ENCODE assay signal across 8 mouse cellular contexts in the genomic region with DNA sequence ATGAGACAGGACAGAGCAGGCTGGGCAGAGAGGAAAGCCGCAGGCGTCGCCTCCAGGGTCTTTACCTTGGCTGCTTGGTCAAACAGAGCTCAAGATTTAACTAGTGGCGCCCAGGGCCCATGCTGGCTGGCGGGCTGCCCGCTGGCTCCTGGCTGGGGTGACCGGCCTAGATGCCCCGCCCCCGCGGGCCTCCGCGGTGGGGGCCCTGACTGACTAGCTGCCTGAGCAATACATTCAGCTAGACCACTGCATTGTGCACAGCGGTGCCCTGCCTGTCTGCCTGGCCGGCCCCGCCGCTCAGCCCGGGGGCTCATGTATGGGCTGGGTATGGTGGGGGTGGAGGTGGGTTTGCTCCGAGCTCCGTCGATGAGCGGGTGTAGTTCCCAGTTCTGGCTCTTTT. TPM values are rescaled to one million over a fixed set of nuclear protein-coding genes. Genes with fewer than 3 reads are reported as not detected.
A peak's percentile ranks its signal among the peaks of the same experiment; 100 is the strongest.
DNase-seq lines count a peak whose midpoint lies in the region; ATAC-seq lines count a peak whose summit lies in the region.

No protein-coding gene starts in this region.

- no peak overlapping the region for H3K27ac ChIP-seq in neural tube, embryonic 13.5 days (replicated peaks)
- no peak overlapping the region for H3K27ac ChIP-seq in forebrain, embryonic 13.5 days
- H3K27ac ChIP-seq in stomach, embryonic 14.5 days (ENCODE audit: low read length): no peak overlapping the region

- peak overlapping the region; percentile 8; the same call in 1 of the 2 replicates for H3K9ac ChIP-seq in neural tube, embryonic 13.5 days
- no peak overlapping the region for H3K9ac ChIP-seq in forebrain, embryonic 13.5 days
- no peak overlapping the region for H3K9ac ChIP-seq in stomach, embryonic 14.5 days (replicated peaks; ENCODE audit: low read depth, low read length)

- H3K36me3 ChIP-seq in neural tube, embryonic 13.5 days: peaks cover 81% of the 10 kb centered on the region
- peaks cover 92% of the 10 kb centered on the region for H3K36me3 ChIP-seq in forebrain, embryonic 13.5 days (ENCODE audit: poor library complexity, severe bottlenecking)
- peaks cover 83% of the 10 kb centered on the region for H3K36me3 ChIP-seq in stomach, embryonic 14.5 days (ENCODE audit: control insufficient read depth, insufficient read depth, low read length)

- no peaks in the 10 kb centered on the region for H3K27me3 ChIP-seq in neural tube, embryonic 13.5 days
- no peaks in the 10 kb centered on the region for H3K27me3 ChIP-seq in forebrain, embryonic 13.5 days
- H3K27me3 ChIP-seq in stomach, embryonic 14.5 days (ENCODE audit: control insufficient read depth, insufficient read depth, low read length): no peaks in the 10 kb centered on the region

- DNase-seq in heart, postnatal 4 days: peak; percentile 44
- DNase-seq in heart, adult 18-20 months: no peak
- DNase-seq in neural tube, embryonic 10.5 days (ENCODE audit: extremely low spot score, low spot score): no peak
- DNase-seq in left cerebral cortex, adult 8-10 months (ENCODE audit: low spot score in 2 of 2): no peak

- no peak for ATAC-seq in neural tube, embryonic 13.5 days (ENCODE audit: low read depth)
- ATAC-seq in forebrain, embryonic 13.5 days: 0 out of 2 replicates have a peak, but pooled peaks have one; percentile 44
- ATAC-seq in stomach, embryonic 14.5 days (ENCODE audit: insufficient number of reproducible peaks, insufficient read depth, low FRiP score, low read depth): 0 out of 2 replicates have a peak, but pooled peaks have one; percentile 5
- no peak for ATAC-seq in activated CD4-positive, CD25-positive, alpha-beta regulatory T cell, adult 4 months

- H3K4me1 ChIP-seq in neural tube, embryonic 13.5 days (replicated peaks): peaks cover 41% of the 10 kb centered on the region
- H3K4me1 ChIP-seq in forebrain, embryonic 13.5 days: peaks cover 37% of the 10 kb centered on the region
- peaks cover 21% of the 10 kb centered on the region for H3K4me1 ChIP-seq in stomach, embryonic 14.5 days (ENCODE audit: control insufficient read depth, insufficient read depth, low read length)

- H3K4me3 ChIP-seq in neural tube, embryonic 13.5 days: no peak overlapping the region
- no peak overlapping the region for H3K4me3 ChIP-seq in forebrain, embryonic 13.5 days
- H3K4me3 ChIP-seq in stomach, embryonic 14.5 days (ENCODE audit: low read depth, low read length): no peak overlapping the region

- H3K4me2 ChIP-seq in neural tube, embryonic 13.5 days: no peak overlapping the region
- no peak overlapping the region for H3K4me2 ChIP-seq in forebrain, embryonic 13.5 days
- H3K4me2 ChIP-seq in stomach, embryonic 14.5 days (replicated peaks; ENCODE audit: low read depth, low read length): no peak overlapping the region

- H3K9me3 ChIP-seq in neural tube, embryonic 13.5 days: no peaks in the 10 kb centered on the region
- no peaks in the 10 kb centered on the region for H3K9me3 ChIP-seq in forebrain, embryonic 13.5 days (replicated peaks)
- no peaks in the 10 kb centered on the region for H3K9me3 ChIP-seq in stomach, embryonic 14.5 days (ENCODE audit: control insufficient read depth, low read depth, low read length)

- 78% methylated on average over 21 of the region's 21 CpGs for WGBS in neural tube, embryonic 13.5 days
- 61% methylated on average over 21 of the region's 21 CpGs for WGBS in forebrain, embryonic 13.5 days
- WGBS in stomach, embryonic 14.5 days: 71% methylated on average over 20 of the region's 21 CpGs

RNA-seq across cellular contexts. Expression of gene Srrt, which starts 6.2 kb away (rescaled TPM):
- total RNA-seq in heart, postnatal 4 days (2021): 100 to 1,000 TPM; 108 to 119 TPM
- 10 to 100 TPM; 44.4 to 55.6 TPM for total RNA-seq in heart, adult 18-20 months (2021)
- polyA plus RNA-seq in neural tube, embryonic 13.5 days (2015; fragmentation: Nextera tagmentation; extraction: Ambion mirVana): 102 and 115 TPM in 2 replicates
- polyA plus RNA-seq in forebrain, embryonic 13.5 days (2015; fragmentation: Nextera tagmentation; extraction: Ambion mirVana): 145 and 150 TPM in 2 replicates
- polyA plus RNA-seq in stomach, embryonic 14.5 days (2014; fragmentation: Nextera tagmentation; extraction: Ambion mirVana): 111 and 120 TPM in 2 replicates
- 100 to 1,000 TPM; 164 to 219 (median 188) TPM for total RNA-seq in left cerebral cortex, adult 8-10 months (2022)
- polyA plus RNA-seq in activated CD4-positive, CD25-positive, alpha-beta regulatory T cell, adult 4 months (2017; shearing (Covaris generic)): 10 to 100 TPM; 65.0 to 75.8 TPM

RNA-seq across cellular contexts. Expression of gene Ufsp1, which starts 6.8 kb away (rescaled TPM):
- 1 to 10 TPM; 7.5 to 8.0 TPM for total RNA-seq in heart, postnatal 4 days (2021)
- total RNA-seq in heart, adult 18-20 months (2021): 10 to 100 TPM in 1 of 2 experiments, 1 to 10 TPM in 1; 8.1 to 10.7 TPM
- polyA plus RNA-seq in neural tube, embryonic 13.5 days (2015; fragmentation: Nextera tagmentation; extraction: Ambion mirVana): 15.1 and 18.3 TPM in 2 replicates
- 7.1 and 7.2 TPM in 2 replicates for polyA plus RNA-seq in forebrain, embryonic 13.5 days (2015; fragmentation: Nextera tagmentation; extraction: Ambion mirVana)
- polyA plus RNA-seq in stomach, embryonic 14.5 days (2014; fragmentation: Nextera tagmentation; extraction: Ambion mirVana): 8.1 and 8.5 TPM in 2 replicates
- total RNA-seq in left cerebral cortex, adult 8-10 months (2022): 10 to 100 TPM; 14.0 to 16.8 (median 16.1) TPM
- 1 to 10 TPM in 1 of 2 experiments, not detected in 1; 1.7 TPM for polyA plus RNA-seq in activated CD4-positive, CD25-positive, alpha-beta regulatory T cell, adult 4 months (2017; shearing (Covaris generic))

RNA-seq across cellular contexts. Expression of gene Trip6, which starts 13.0 kb away (rescaled TPM):
- total RNA-seq in heart, postnatal 4 days (2021): 10 to 100 TPM; 32.5 to 36.0 TPM
- total RNA-seq in heart, adult 18-20 months (2021): 10 to 100 TPM; 12.0 to 13.3 TPM
- polyA plus RNA-seq in neural tube, embryonic 13.5 days (2015; fragmentation: Nextera tagmentation; extraction: Ambion mirVana): 17.7 and 23.8 TPM in 2 replicates
- 30.8 and 35.3 TPM in 2 replicates for polyA plus RNA-seq in forebrain, embryonic 13.5 days (2015; fragmentation: Nextera tagmentation; extraction: Ambion mirVana)
- polyA plus RNA-seq in stomach, embryonic 14.5 days (2014; fragmentation: Nextera tagmentation; extraction: Ambion mirVana): 75.3 and 76.2 TPM in 2 replicates
- 1 to 10 TPM; 3.9 to 7.6 (median 5.1) TPM for total RNA-seq in left cerebral cortex, adult 8-10 months (2022)
- polyA plus RNA-seq in activated CD4-positive, CD25-positive, alpha-beta regulatory T cell, adult 4 months (2017; shearing (Covaris generic)): 1 to 10 TPM; 1.3 to 1.5 TPM

RNA-seq across cellular contexts. Expression of gene Ache, which starts 13.9 kb away (rescaled TPM):
- total RNA-seq in heart, postnatal 4 days (2021): 1 to 10 TPM; 3.9 to 4.3 TPM
- 1 to 10 TPM; 1.8 to 2.6 TPM for total RNA-seq in heart, adult 18-20 months (2021)
- 37.8 and 40.6 TPM in 2 replicates for polyA plus RNA-seq in neural tube, embryonic 13.5 days (2015; fragmentation: Nextera tagmentation; extraction: Ambion mirVana)
- 2.7 and 4.1 TPM in 2 replicates for polyA plus RNA-seq in forebrain, embryonic 13.5 days (2015; fragmentation: Nextera tagmentation; extraction: Ambion mirVana)
- polyA plus RNA-seq in stomach, embryonic 14.5 days (2014; fragmentation: Nextera tagmentation; extraction: Ambion mirVana): 11.9 and 12.1 TPM in 2 replicates
- 10 to 100 TPM; 67.5 to 73.8 (median 70.9) TPM for total RNA-seq in left cerebral cortex, adult 8-10 months (2022)
- not detected for polyA plus RNA-seq in activated CD4-positive, CD25-positive, alpha-beta regulatory T cell, adult 4 months (2017; shearing (Covaris generic))

RNA-seq across cellular contexts. Expression of gene Slc12a9, which starts 32.1 kb away (rescaled TPM):
- 1 to 10 TPM; 5.0 to 5.5 TPM for total RNA-seq in heart, postnatal 4 days (2021)
- total RNA-seq in heart, adult 18-20 months (2021): 1 to 10 TPM; 1.5 to 1.8 TPM
- 26.9 and 27.4 TPM in 2 replicates for polyA plus RNA-seq in neural tube, embryonic 13.5 days (2015; fragmentation: Nextera tagmentation; extraction: Ambion mirVana)
- polyA plus RNA-seq in forebrain, embryonic 13.5 days (2015; fragmentation: Nextera tagmentation; extraction: Ambion mirVana): 14.4 and 16.9 TPM in 2 replicates
- polyA plus RNA-seq in stomach, embryonic 14.5 days (2014; fragmentation: Nextera tagmentation; extraction: Ambion mirVana): 8.0 and 10.1 TPM in 2 replicates
- total RNA-seq in left cerebral cortex, adult 8-10 months (2022): 10 to 100 TPM; 24.4 to 28.0 (median 26.5) TPM
- 10 to 100 TPM in 1 of 2 experiments, 1 to 10 TPM in 1; 7.8 to 10.1 TPM for polyA plus RNA-seq in activated CD4-positive, CD25-positive, alpha-beta regulatory T cell, adult 4 months (2017; shearing (Covaris generic))

Comparison
In these comparisons a context has a peak if more than half of its experiments do, and no peak if none do; other contexts are left out.
1. ATAC-seq: peak in forebrain, embryonic 13.5 days (single experiment) and stomach, embryonic 14.5 days (single experiment); none in neural tube, embryonic 13.5 days (single experiment) and activated CD4-positive, CD25-positive, alpha-beta regulatory T cell, adult 4 months (single experiment).